Mouse (Mus musculus) CH12.LX (cell line): Measurements from ENCODE around the gene Gm17581.

ENCODE experiments used
- CTCF ChIP-seq, 2 experiments: IDR thresholded peaks in 1 of 2; conservative IDR thresholded peaks in 1 of 2; 2 replicates each; pipeline ENCODE4 v1.5.1; 2011 to 2012; ENCODE audit warnings: low read depth in 2 of 2, low read length in 2 of 2, improper control_type of control experiment in 1 of 2, inconsistent platforms in 1 of 2, mild to moderate bottlenecking in 1 of 2, moderate library complexity in 1 of 2
- EP300 ChIP-seq: IDR thresholded peaks from 2 replicates; pipeline ENCODE4 v1.6.1; 2011; ENCODE audit warnings: low read length, improper control_type of control experiment
- GABPA ChIP-seq: IDR thresholded peaks from 2 replicates; pipeline ENCODE4 v1.6.1; 2012; ENCODE audit warnings: low read depth, low read length, improper control_type of control experiment, inconsistent platforms; ENCODE audit not compliant: insufficient replicate concordance
- IRF4 ChIP-seq: IDR thresholded peaks from 2 replicates; pipeline ENCODE4 v1.6.1; 2014; ENCODE audit warnings: low read depth, mild to moderate bottlenecking, inconsistent platforms, low read length, improper control_type of control experiment
- JUN ChIP-seq: IDR thresholded peaks from 2 replicates; pipeline ENCODE4 v1.6.1; 2011; ENCODE audit warnings: low read depth, mild to moderate bottlenecking, low read length, improper control_type of control experiment, moderate library complexity; ENCODE audit not compliant: insufficient read depth
- POLR2A ChIP-seq: IDR thresholded peaks from 2 replicates; pipeline ENCODE4 v1.6.1; 2011; ENCODE audit warnings: low read depth, mild to moderate bottlenecking, improper control_type of control experiment, low read length
- RAD21 ChIP-seq: IDR thresholded peaks from 2 replicates; pipeline ENCODE4 v1.6.1; 2011; ENCODE audit warnings: low read depth, mild to moderate bottlenecking, low read length, improper control_type of control experiment, moderate library complexity
- TBP ChIP-seq: conservative IDR thresholded peaks from 2 replicates; pipeline ENCODE4 v1.6.1; 2011; ENCODE audit warnings: low read depth, low read length, improper control_type of control experiment

DNA sequence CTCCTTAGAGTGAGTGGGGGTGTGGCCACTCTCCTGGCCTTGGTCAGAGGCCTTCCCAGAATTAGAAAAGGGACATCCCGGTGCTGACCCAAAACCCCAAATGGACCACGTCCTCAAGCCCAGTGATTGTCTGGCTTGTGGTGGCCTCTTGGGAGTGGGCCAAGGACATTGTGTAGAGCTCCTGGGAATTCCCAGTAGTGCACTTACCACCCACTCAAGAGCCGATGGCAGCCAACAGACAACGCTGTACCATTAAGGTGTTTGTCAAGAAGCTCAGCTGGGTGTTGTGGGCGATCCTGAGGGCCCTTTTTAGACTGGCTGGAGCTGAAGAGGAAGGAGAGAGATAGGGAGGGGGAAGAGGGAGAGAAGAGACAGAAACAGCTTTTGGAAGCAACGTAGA is 48.9 kb upstream of the Gm17581 start:
- TF ChIP-seq CTCF (conservative IDR thresholded peaks at IDR 0.05 in 1 of 2, IDR thresholded peaks at IDR 0.05 in 1 of 2; ENCODE audit: low read depth in 2 of 2, low read length in 2 of 2) = no peak
- TF ChIP-seq EP300 = no peak
- TF ChIP-seq POLR2A = no peak
- TF ChIP-seq RAD21 = no peak
- no peak for TF ChIP-seq IRF4
- TF ChIP-seq GABPA = no peak
- no peak for TF ChIP-seq JUN
- no peak for TF ChIP-seq TBP
